Mouse (Mus musculus) stomach, embryonic 16.5 days (tissue): ENCODE results near the gene Slc6a5. TPM values are rescaled to one million over a fixed set of nuclear protein-coding genes. Genes with fewer than 3 reads are reported as not detected.

Experiments used
- ATAC-seq: fragments of 200-750 bp; cut with Nextera tagmentation; 2 replicates; pipeline ENCODE4 v1.8.0; 2017; ENCODE audit warnings: moderate number of reproducible peaks, moderate TSS enrichment; ENCODE audit not compliant: insufficient read depth, low FRiP score
- H3K27ac ChIP-seq: fragments of 300-500 bp; sonication (generic); 2 replicates; pipeline ENCODE4 v1.5.1; 2014; ENCODE audit warnings: low read length
- H3K27me3 ChIP-seq: fragments of 300-500 bp; sonication (generic); 2 replicates; pipeline ENCODE4 v1.6.1; 2014; ENCODE audit warnings: low read length, control low read depth, mixed read lengths; ENCODE audit not compliant: control insufficient read depth, insufficient read depth
- H3K36me3 ChIP-seq: fragments of 300-500 bp; sonication (generic); 2 replicates; pipeline ENCODE4 v1.6.1; 2014; ENCODE audit warnings: low read length; ENCODE audit not compliant: control insufficient read depth, insufficient read depth
- H3K4me1 ChIP-seq: fragments of 300-500 bp; sonication (generic); 2 replicates; pipeline ENCODE4 v1.6.1; 2014; ENCODE audit warnings: low read length, control low read depth, mixed read lengths; ENCODE audit not compliant: control insufficient read depth, insufficient read depth
- H3K4me2 ChIP-seq: fragments of 300-500 bp; sonication (generic); 2 replicates; pipeline ENCODE4 v1.6.1; 2014; ENCODE audit warnings: low read depth, low read length, mixed read lengths
- H3K4me3 ChIP-seq: fragments of 300-500 bp; sonication (generic); replicated peaks from 2 replicates; pipeline ENCODE4 v1.5.1; 2014; ENCODE audit warnings: mild to moderate bottlenecking, low read length
- H3K9ac ChIP-seq: fragments of 300-500 bp; sonication (generic); 2 replicates; pipeline ENCODE4 v1.6.1; 2014; ENCODE audit warnings: low read length
- H3K9me3 ChIP-seq: fragments of 300-500 bp; sonication (generic); replicated peaks from 2 replicates; pipeline ENCODE4 v1.6.1; 2016; ENCODE audit warnings: low read length, control low read depth; ENCODE audit not compliant: control insufficient read depth
- WGBS: fragments of 180-500 bp; shearing (Covaris S2); extraction: QIAGEN DNeasy Blood & Tissue Kit; methylation state at CpG from one replicate; pipeline ENCODE4 v1.1.7; 2014; 5-methylcytosine and 5-hydroxymethylcytosine counted together
- polyA plus RNA-seq: library from polyadenylated mRNA; unstranded; fragments of >200 nt; fragmentation: Nextera tagmentation; extraction: Ambion mirVana; gene quantifications from 2 replicates; pipeline ENCODE4 v1.2.1, GENCODE M21; 2015

Gene Slc6a5
- polyA plus RNA-seq, 1 experiment from 2014 or later: not detected

GRCm38 (mm10) chr7:49882694-49883389 is 27.1 kb upstream of the Slc6a5 start:
- H3K4me2 ChIP-seq: peak overlapping the region; percentile 12; the same call in 1 of the 2 replicates
- H3K4me1 ChIP-seq: peaks cover 8% of the 10 kb centered on the region
- no peak overlapping the region for H3K9ac ChIP-seq
- no peaks in the 10 kb centered on the region for H3K36me3 ChIP-seq
- H3K27me3 ChIP-seq: no peaks in the 10 kb centered on the region
- H3K4me3 ChIP-seq: no peak overlapping the region
- no peaks in the 10 kb centered on the region for H3K9me3 ChIP-seq
- 0 out of 2 replicates have a peak, but pooled peaks have one; percentile 37 for ATAC-seq
- 15% methylated on average over 16 of the region's 16 CpGs for WGBS
- no peak overlapping the region for H3K27ac ChIP-seq

- Histone ChIP-seq H3K9me3 (no peaks in the 10 kb centered on the region), H3K27ac (no peak overlapping the region), H3K4me1 (peaks cover 2% of the 10 kb centered on the region; the same call in 1 of the 2 replicates), H3K27me3 (no peaks in the 10 kb centered on the region), H3K9ac (no peak overlapping the region), H3K4me3 (no peak overlapping the region), H3K36me3 (no peaks in the 10 kb centered on the region), H3K4me2 (no peak overlapping the region)
- ATAC-seq: no peak
- 74% methylated on average over 2 of the region's 2 CpGs for WGBS
Observed at GRCm38 (mm10) chr7:49887776-49888390, 22.1 kb upstream of the Slc6a5 start.

- no peak for ATAC-seq
- Histone ChIP-seq H3K36me3 (no peaks in the 10 kb centered on the region), H3K4me3 (no peak overlapping the region), H3K9me3 (no peaks in the 10 kb centered on the region), H3K27me3 (no peaks in the 10 kb centered on the region), H3K9ac (no peak overlapping the region), H3K4me2 (no peak overlapping the region), H3K4me1 (no peaks in the 10 kb centered on the region), H3K27ac (no peak overlapping the region)
- 63% methylated on average over 2 of the region's 2 CpGs for WGBS
Observed at GRCm38 (mm10) chr7:49894786-49895185, 15.2 kb upstream of the Slc6a5 start.

- WGBS: 56% methylated on average over 6 of the region's 6 CpGs
- H3K4me1 ChIP-seq: no peaks in the 10 kb centered on the region
- no peak overlapping the region for H3K27ac ChIP-seq
- H3K4me3 ChIP-seq: no peak overlapping the region
- H3K9ac ChIP-seq: no peak overlapping the region
- H3K4me2 ChIP-seq: no peak overlapping the region
- ATAC-seq: no peak
- no peaks in the 10 kb centered on the region for H3K36me3 ChIP-seq
- H3K9me3 ChIP-seq: no peaks in the 10 kb centered on the region
- H3K27me3 ChIP-seq: no peaks in the 10 kb centered on the region
Observed at GRCm38 (mm10) chr7:49895296-49895695, 14.7 kb upstream of the Slc6a5 start.

- Histone ChIP-seq H3K9me3 (no peaks in the 10 kb centered on the region), H3K27ac (no peak overlapping the region), H3K27me3 (peaks cover 22% of the 10 kb centered on the region), H3K4me1 (no peaks in the 10 kb centered on the region), H3K4me3 (no peak overlapping the region), H3K4me2 (no peak overlapping the region), H3K9ac (no peak overlapping the region), H3K36me3 (no peaks in the 10 kb centered on the region)
- ATAC-seq: no peak
- 34% methylated on average over 9 of the region's 9 CpGs for WGBS
Observed at GRCm38 (mm10) chr7:49902003-49902552, 7.9 kb upstream of the Slc6a5 start.

GRCm38 (mm10) chr7:49907191-49908171 is 2.5 kb upstream of the Slc6a5 start:
- peaks cover 74% of the 10 kb centered on the region for H3K27me3 ChIP-seq
- no peak overlapping the region for H3K27ac ChIP-seq
- no peak for ATAC-seq
- H3K4me3 ChIP-seq: no peak overlapping the region
- no peaks in the 10 kb centered on the region for H3K36me3 ChIP-seq
- H3K4me1 ChIP-seq: no peaks in the 10 kb centered on the region
- H3K9ac ChIP-seq: no peak overlapping the region
- 3% methylated on average over 28 of the region's 28 CpGs for WGBS
- no peak overlapping the region for H3K4me2 ChIP-seq
- H3K9me3 ChIP-seq: no peaks in the 10 kb centered on the region

- Histone ChIP-seq H3K4me2 (no peak overlapping the region), H3K4me3 (no peak overlapping the region), H3K27me3 (peaks cover 82% of the 10 kb centered on the region), H3K9me3 (no peaks in the 10 kb centered on the region), H3K9ac (no peak overlapping the region), H3K4me1 (no peaks in the 10 kb centered on the region), H3K27ac (no peak overlapping the region), H3K36me3 (no peaks in the 10 kb centered on the region)
- no peak for ATAC-seq
- 1% methylated on average over 24 of the region's 24 CpGs for WGBS
Observed at GRCm38 (mm10) chr7:49908181-49908855, 1.6 kb upstream of the Slc6a5 start.

- Histone ChIP-seq H3K4me2 (no peak overlapping the region), H3K27me3 (peaks cover 89% of the 10 kb centered on the region), H3K4me1 (no peaks in the 10 kb centered on the region), H3K36me3 (no peaks in the 10 kb centered on the region), H3K27ac (no peak overlapping the region), H3K4me3 (no peak overlapping the region), H3K9ac (no peak overlapping the region), H3K9me3 (no peaks in the 10 kb centered on the region)
- WGBS: 1% methylated on average over 26 of the region's 26 CpGs
- no peak for ATAC-seq
Observed at GRCm38 (mm10) chr7:49908990-49909411, 945 bp upstream of the Slc6a5 start.
